In genomic region chr6:34932633-34933032, GRCm38 (mm10) we compare ENCODE assay signal across 23 mouse cellular contexts. TPM values are rescaled to one million over a fixed set of nuclear protein-coding genes. Genes with fewer than 3 reads are reported as not detected.
"Had no signal": no experiment of that assay in that cellular context is flagged by ENCODE, and none has a peak within 500 bp of the region (broad histone marks: within the 10 kb centered on the region; RNA-seq: fewer than 3 reads in every experiment).

No protein-coding gene starts in this region.

- H3K4me1 ChIP-seq: neural tube, embryonic 13.5 days; neural tube, embryonic 15.5 days; stomach, embryonic 15.5 days had no signal

- H3K4me2 ChIP-seq: neural tube, embryonic 13.5 days; neural tube, embryonic 15.5 days; stomach, embryonic 15.5 days had no signal

- H3K4me3 ChIP-seq: neural tube, embryonic 13.5 days; neural tube, embryonic 15.5 days; stomach, embryonic 15.5 days had no signal

- H3K9ac ChIP-seq: neural tube, embryonic 13.5 days; neural tube, embryonic 15.5 days; stomach, embryonic 15.5 days had no signal

- H3K9me3 ChIP-seq: neural tube, embryonic 13.5 days; neural tube, embryonic 15.5 days; stomach, embryonic 15.5 days had no signal

- H3K27ac ChIP-seq: neural tube, embryonic 13.5 days; neural tube, embryonic 15.5 days; stomach, embryonic 15.5 days; stomach, postnatal 0 days had no signal

- H3K27me3 ChIP-seq: neural tube, embryonic 13.5 days; neural tube, embryonic 15.5 days; stomach, embryonic 15.5 days had no signal

- DNase-seq: retina, postnatal 1 day; right cerebral cortex, adult 18-20 months; right cerebral cortex, postnatal 14 days; right cerebral cortex, postnatal 25 days; right cerebral cortex, postnatal 4 days; spleen, adult 18-20 months; thymus, adult 18-20 months; thymus, adult 2 months; thymus, postnatal 14 days; thymus, postnatal 25 days; thymus, postnatal 36 days; thymus, postnatal 4 days had no signal

- H3K36me3 ChIP-seq: neural tube, embryonic 13.5 days; neural tube, embryonic 15.5 days; stomach, embryonic 15.5 days had no signal

RNA-seq across cellular contexts. Expression of gene Stra8, which starts 12.7 kb away (rescaled TPM):
- total RNA-seq: neutrophil, adult 5-6 weeks had no signal
- polyA plus RNA-seq: neural tube, embryonic 13.5 days; neural tube, embryonic 14.5 days; neural tube, embryonic 15.5 days; small intestine, adult 2 months; spleen, adult 2 months; stomach, embryonic 14.5 days; stomach, embryonic 15.5 days; stomach, embryonic 16.5 days; urinary bladder, adult 2 months had no signal
